Mouse (Mus musculus) adrenal gland, adult 18-20 months (tissue): ENCODE measurements around the gene Ssh2. TPM values are rescaled to one million over a fixed set of nuclear protein-coding genes. Genes with fewer than 3 reads are reported as not detected.

Experiments used
- DNase-seq, 2 experiments: peaks; one replicate each; pipeline ENCODE4 v3.0.0; 2021 to 2022; ENCODE audit warnings: low spot score in 2 of 2
- total RNA-seq, 2 experiments: library from RNA; stranded (reverse); gene quantifications; 1 replicate in 1 of 2; 2 replicates in 1 of 2; pipeline ENCODE4 v1.2.3; 2021

The Ssh2 gene
- total RNA-seq, 2 experiments from 2014 or later: 19.5 to 22.3 TPM

DNA sequence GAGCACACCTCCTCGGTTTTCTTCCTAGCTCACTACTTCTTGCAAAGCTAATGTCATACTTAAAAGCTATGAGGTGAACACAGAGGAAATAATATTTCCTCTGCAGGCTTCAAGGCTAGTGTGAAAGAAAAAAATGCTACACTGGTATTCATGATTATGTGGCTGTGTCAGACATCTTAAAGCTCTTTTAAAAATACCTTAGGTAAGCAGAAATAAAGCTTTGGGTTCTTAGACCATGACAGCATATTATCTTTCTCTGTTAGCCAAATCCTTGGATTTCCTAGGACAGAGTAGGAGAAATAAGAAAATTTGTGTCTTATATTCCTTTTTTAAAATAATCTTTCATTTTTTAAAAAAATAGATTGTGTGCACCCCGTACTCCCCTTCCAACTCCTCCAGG, 179.5 kb downstream of the Ssh2 start:
- no peak for DNase-seq

- DNase-seq: no peak
These were observed 186.4 kb downstream of the Ssh2 start for GRCm38 (mm10) chr11:77402508-77402907.

GRCm38 (mm10) chr11:77406329-77406728, 190.2 kb downstream of the Ssh2 start:
- no peak for DNase-seq

- peak; percentile 10 to 35 for DNase-seq
These were observed 193.8 kb downstream of the Ssh2 start for GRCm38 (mm10) chr11:77409879-77410278.

DNA sequence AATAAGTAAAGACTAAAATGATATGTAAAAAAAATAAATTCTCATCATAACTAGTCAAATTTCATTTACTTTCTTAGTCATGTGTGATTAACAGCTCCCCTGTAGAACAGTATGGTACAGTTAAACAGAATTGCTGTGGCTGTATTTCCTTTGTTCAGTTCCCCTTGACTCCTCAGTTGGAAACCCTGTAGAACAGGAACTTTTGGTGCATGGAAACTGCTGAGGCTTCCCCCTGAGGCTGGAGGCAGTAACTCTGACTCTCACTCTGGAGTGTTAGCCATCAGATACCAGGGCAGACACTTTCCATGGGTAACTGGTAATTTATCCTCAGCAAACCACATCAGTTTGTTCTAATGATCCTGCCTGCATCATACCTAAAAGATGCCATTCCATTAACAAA, 195.2 kb downstream of the Ssh2 start:
- no peak for DNase-seq

- DNase-seq: no peak
These were observed 198.2 kb downstream of the Ssh2 start for GRCm38 (mm10) chr11:77414141-77414839.

- no peak for DNase-seq
These were observed 200.3 kb downstream of the Ssh2 start for GRCm38 (mm10) chr11:77416212-77417000.

DNA sequence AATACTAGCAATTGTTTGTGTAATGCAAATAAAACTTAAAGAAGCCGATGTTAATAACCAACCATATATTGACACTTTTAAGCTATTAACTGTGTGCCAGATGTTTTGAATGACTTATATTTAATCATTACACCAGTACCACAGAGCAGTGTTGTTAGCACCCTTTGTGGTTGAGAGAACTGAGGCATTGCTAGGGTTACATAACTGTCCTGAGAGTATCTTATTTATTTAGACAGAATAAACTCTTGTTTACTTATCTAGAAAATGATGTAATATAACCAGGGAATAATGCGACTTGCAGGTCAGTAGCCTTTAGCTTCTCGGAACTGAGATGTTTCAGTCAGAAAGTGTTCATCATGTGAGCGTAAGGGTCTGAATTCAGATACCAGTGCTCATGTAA, 201.9 kb downstream of the Ssh2 start:
- no peak for DNase-seq

GRCm38 (mm10) chr11:77423175-77423859, 207.2 kb downstream of the Ssh2 start:
- no peak for DNase-seq

GRCm38 (mm10) chr11:77428446-77428845, 212.4 kb downstream of the Ssh2 start:
- no peak for DNase-seq

GRCm38 (mm10) chr11:77437026-77437425, 220.9 kb downstream of the Ssh2 start:
- no peak for DNase-seq

GRCm38 (mm10) chr11:77440081-77440480, 224.0 kb downstream of the Ssh2 start:
- no peak for DNase-seq

- no peak for DNase-seq
These were observed 224.9 kb downstream of the Ssh2 start for GRCm38 (mm10) chr11:77441020-77441419.

- no peak for DNase-seq
These were observed 226.4 kb downstream of the Ssh2 start for GRCm38 (mm10) chr11:77442186-77443170.

GRCm38 (mm10) chr11:77444939-77445338, 228.9 kb downstream of the Ssh2 start:
- DNase-seq: peak in 1 of 2 experiments; percentile 19

GRCm38 (mm10) chr11:77446628-77447041, 230.5 kb downstream of the Ssh2 start:
- DNase-seq: peak in 1 of 2 experiments; percentile 31

- DNase-seq: no peak
These were observed 233.1 kb downstream of the Ssh2 start for GRCm38 (mm10) chr11:77449224-77449623.

GRCm38 (mm10) chr11:77451670-77452069, 235.6 kb downstream of the Ssh2 start:
- DNase-seq: no peak

- no peak for DNase-seq
These were observed 237.3 kb downstream of the Ssh2 start for GRCm38 (mm10) chr11:77453388-77453787.

GRCm38 (mm10) chr11:77455770-77456510, 239.9 kb downstream of the Ssh2 start:
- no peak for DNase-seq
